Mouse (Mus musculus): ENCODE results near the gene AI854703.

The AI854703 gene

DNA sequence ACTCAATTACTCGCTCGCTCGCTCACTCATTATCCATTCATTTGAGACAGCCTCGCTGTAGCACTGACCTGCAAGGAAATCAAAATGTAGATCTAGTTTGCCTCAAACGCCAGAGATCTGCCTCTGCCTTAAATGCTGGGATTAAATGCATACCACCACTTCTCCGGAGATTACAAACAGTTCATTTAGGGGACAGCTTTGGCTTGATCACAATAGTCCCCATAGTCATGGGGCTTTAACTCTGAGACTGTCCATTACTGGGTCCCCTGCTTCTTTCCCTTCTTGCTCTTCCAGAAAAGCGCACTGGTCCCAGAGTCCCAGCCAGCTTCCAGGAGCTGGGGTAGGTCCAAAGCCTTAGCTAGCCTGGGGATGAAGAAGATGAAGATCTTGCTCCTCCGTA, at the start of gene AI854703:
Gene AI854703 (plus strand): TSS at position 301 of the 400 bp plus-strand sequence.
- in situ Hi-C loops (cut with MboI; ENCODE audit: low pct_unique_long_range_greater_than_20kb in 1 of 2, low sequenced_read_pairs in 2 of 2, unreplicated experiment in 1 of 2): no loop called here

DNA sequence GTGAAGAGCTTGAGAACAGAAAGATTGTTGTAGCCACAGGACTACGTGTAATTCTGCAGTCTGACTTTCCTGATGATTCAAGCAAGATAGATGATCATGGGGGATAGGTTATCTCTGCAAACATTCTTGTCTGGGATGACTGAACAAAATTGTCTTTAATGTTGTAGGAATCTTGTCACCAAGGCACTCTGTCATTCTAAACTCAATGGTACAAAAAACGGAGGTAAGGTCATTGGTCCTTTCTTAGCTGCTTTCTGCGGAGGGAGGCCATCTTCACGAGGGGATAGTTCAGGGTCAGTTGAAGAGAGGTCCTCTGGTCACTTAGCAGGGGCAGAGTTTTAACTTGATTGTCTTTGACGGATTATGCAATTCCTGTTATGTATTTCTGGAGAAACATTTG, 47.8 kb upstream of the AI854703 start:
- in situ Hi-C loops (cut with MboI; ENCODE audit: low pct_unique_long_range_greater_than_20kb in 1 of 2, low sequenced_read_pairs in 2 of 2, unreplicated experiment in 1 of 2): no loop called here

DNA sequence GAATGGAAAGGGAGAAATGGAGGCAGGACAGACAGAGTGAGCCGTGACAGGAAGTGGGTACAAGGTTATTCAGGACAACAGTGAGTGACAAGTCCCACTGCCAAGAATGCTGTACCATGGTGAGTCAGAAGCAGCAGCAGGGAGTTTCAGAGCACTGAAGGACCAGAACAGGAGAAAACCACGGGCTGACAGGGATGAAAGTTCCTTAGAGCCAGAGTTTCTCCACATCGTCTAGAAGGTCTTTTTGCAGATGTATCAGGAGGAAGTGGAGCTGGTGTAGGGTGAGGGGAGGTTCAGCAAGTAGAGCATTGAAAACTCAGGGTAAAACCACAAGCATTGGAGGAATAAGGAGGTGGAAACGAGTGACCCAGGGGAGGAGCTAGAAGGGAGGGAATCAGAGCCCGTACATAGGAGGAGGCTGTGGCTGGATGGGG, 47.3 kb upstream of the AI854703 start:
- in situ Hi-C loops (cut with MboI; ENCODE audit: low pct_unique_long_range_greater_than_20kb in 1 of 2, low sequenced_read_pairs in 2 of 2, unreplicated experiment in 1 of 2): no loop called here

DNA sequence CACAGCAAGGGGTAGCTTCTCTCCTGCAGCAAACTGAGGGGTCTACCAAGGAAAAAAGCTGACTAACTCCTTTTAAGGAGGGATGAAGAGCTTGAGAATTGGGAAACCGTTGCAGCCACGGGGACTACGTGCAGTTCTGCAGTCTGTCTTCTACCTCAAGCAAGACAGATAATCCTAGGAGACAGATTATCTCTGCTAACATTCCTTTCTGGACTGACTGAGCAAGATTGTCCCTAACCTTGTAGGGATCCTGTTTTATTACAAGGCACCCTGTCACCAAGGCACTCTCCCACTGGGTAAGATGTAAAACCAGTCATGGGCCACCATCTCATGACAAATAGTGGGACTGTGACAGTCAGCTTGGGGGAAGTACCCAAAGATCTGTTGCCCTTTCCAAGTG, 45.3 kb upstream of the AI854703 start:
- in situ Hi-C loops (cut with MboI; ENCODE audit: low pct_unique_long_range_greater_than_20kb in 1 of 2, low sequenced_read_pairs in 2 of 2, unreplicated experiment in 1 of 2): no loop called here

DNA sequence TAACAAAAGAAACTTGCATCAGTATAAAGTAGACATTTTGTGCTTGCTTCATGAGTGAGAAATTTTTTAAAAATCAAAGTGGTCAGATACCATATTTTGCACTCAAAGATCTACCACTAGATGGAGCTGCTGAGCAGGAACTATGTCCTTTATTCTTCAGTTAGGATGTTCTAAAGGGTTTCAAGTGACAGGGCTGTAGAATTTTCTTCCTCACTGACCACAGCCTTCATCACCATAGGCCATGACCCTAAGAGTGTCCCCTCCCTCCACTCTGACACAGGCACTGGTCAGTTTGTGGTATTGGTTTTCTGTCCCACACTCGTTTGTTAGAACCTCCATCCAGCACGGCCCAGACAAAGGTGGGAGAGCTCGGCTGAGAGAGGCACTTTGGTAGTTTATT, 44.5 kb upstream of the AI854703 start:
- in situ Hi-C loops (cut with MboI; ENCODE audit: low pct_unique_long_range_greater_than_20kb in 1 of 2, low sequenced_read_pairs in 2 of 2, unreplicated experiment in 1 of 2): no loop called here

DNA sequence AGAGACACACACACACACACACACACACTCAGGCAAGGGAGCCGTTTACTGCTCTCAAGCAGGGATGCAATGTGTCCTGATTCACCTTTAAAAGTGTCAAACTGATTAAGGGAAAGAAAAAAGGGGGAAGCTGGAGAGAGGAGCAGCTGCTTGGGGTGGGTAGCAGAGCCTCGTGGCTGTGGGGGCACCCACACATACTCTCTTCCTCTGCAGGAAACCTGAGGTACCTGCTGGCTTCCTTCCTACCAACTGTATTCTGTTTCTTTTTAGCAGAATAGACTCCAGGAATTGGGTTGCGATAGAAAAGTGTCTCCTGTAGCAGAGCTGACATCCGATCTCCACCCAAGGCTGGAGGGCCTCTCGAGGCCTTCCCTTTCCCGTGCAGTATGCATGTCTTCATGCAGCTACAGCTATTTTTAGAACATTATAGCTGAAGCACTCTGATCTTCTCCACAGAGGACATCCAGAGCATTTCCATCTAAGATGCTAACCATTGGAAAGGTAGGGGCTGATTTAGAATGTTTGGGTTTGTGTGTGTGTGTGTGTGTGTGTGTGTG, 37.3 kb upstream of the AI854703 start, which contains the start of gene Gm45021:
Gene Gm45021 (plus strand): TSS at position 417 of the 557 bp plus-strand sequence.
- in situ Hi-C loops (cut with MboI; ENCODE audit: low pct_unique_long_range_greater_than_20kb in 1 of 2, low sequenced_read_pairs in 2 of 2, unreplicated experiment in 1 of 2): no loop called here

DNA sequence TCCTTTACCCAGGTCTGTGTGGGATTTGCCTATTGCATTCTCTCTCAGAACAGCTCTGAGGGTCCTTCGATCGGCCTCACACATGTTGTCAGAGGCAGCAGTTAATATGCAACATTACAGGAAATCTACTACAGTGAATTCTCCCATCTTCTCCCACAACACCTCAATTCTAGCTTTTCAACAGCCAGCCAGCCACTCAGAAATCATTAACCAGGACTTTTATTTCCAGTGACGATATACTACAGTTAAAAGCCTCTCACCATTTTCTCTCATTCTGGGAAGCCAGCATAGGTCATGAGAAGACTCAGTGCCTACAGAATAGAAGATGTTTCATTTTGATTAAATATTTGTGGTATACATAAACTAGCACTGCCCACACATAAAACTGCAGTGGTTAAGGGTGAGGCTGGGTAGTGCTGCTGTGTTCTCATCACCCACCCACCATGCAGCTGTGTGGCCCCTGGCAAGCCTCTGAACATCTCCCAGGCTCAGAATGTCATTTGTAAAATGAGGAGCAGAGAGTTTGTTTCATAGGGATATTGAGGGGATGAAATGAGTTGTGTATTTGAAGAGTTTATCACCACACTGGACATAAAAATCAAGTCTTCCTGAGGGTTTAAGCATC, 35.2 kb upstream of the AI854703 start:
- in situ Hi-C loops (cut with MboI; ENCODE audit: low pct_unique_long_range_greater_than_20kb in 1 of 2, low sequenced_read_pairs in 2 of 2, unreplicated experiment in 1 of 2): no loop called here

DNA sequence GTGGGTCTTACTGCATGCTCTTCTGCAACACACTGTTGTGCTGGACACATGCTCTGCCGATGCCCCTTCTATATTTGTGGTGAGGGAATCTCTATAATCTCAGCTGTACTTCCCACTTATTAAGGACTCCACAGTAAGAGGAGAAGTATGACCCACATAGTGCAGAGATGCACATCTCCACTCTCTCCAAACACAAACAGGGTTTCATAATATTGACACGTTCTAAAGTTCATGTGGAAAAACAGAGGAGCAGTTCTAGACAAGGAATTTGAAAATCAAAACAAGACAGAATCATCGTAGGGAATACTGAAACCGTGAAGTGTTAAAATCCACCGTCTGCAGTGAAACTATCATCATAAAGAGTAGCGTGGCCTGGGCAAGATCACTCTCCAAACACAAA, 34.7 kb upstream of the AI854703 start:
- in situ Hi-C loops (cut with MboI; ENCODE audit: low pct_unique_long_range_greater_than_20kb in 1 of 2, low sequenced_read_pairs in 2 of 2, unreplicated experiment in 1 of 2): no loop called here

DNA sequence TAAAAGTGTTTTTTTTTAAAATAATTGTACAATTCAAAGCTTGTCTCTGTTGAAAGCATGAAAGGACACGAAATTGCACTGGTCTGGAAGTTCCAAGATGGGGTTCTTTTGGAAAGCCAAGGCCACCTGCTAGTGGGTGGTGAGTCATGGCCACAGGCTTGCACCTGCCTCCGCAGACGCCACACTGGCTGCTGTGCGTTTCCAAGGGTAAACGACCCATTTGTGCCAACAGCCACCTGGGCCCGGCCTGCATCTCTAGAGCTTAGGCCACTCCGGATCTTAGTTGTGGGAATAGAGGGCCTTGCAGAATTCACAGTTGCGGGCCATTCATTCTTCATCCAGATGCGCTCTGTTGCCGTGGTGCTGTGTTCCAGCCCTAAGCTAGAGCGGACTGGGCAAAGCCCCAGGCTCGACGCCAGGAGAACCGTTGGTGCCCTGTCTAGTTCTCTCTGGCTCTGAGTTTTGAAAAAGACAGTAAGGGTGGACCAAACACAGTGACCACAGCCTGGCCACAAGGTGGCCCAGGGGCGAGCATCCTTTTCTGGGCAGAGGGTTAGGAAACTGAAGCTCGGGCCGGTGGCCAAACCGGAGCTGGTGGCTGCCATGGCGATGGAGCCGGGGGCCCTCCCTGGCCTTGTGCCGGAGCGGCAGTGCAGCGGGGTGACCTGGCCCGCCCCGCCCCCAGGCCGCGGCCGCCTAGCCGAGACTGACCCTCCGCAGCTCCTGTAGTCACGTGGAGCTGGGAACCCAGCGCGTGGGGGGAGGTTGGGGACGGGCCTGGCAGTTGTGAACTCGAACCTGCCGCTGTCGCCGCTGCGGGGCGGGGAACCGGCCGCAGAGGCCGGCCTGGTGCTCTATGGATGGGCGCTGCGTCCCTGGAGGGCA, 33.2 kb upstream of the AI854703 start, which contains the start of the genes Repin1 and Gm44965:
Gene Repin1 (plus strand): TSS at position 726 of the 885 bp plus-strand sequence.
Gene Gm44965 (plus strand): TSS at position 784 of the 885 bp plus-strand sequence.
- in situ Hi-C loops (cut with MboI; ENCODE audit: low pct_unique_long_range_greater_than_20kb in 1 of 2, low sequenced_read_pairs in 2 of 2, unreplicated experiment in 1 of 2): no loop called here

DNA sequence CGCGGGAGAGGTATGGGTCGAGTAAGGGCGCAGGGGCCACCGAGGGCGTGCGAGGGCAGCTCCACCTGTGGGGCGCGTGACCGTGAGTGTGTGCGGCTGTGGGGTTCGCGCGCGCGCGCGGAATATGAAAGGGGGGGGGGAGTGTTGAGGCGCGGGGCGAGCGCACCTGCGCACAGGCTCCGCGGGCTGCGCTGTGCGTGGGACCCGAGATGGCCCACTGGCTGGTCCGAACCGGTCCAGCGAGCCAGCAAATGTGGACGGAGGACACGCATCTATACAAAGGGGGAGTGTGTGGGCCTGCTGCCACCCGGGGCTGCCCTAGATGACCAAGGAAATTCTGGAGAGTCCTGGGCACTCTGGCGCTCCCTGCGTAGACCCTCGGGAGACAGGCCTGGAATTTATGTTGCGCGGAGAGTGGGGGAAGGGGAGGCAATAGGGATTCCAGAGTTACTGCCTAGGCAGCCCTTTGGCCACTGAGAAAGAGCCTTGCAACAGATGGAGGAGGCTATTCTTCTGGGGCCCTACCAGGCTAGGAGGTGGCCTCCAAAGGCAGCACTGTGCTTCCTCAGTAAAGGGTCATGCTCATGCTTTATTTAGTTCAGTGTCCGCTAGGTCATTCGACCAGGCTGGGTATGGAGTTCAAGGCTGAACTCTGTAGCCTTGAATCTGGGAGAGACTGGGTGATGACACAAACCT, 32.4 kb upstream of the AI854703 start:
- in situ Hi-C loops (cut with MboI; ENCODE audit: low pct_unique_long_range_greater_than_20kb in 1 of 2, low sequenced_read_pairs in 2 of 2, unreplicated experiment in 1 of 2): no loop called here

DNA sequence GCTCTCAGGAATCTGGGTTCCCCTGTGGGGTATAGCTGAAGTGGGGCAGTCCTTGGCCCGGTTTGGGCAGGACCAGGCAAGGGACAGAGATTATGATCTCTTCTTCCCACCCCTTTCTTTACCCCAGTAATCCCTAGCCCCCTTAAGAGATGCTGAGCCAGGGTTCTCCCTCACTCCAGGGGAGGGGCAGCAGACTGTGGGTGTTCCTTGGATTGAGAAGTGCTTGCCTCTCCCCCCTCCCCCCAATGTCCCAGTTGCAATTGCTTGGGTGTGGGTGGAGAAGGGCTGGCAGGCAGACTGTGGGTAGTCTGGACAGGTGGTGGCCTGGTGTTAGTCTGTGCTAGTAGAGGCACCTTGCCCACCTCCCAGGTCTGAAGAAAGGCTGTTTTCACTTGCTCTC, 31.3 kb upstream of the AI854703 start:
- in situ Hi-C loops (cut with MboI; ENCODE audit: low pct_unique_long_range_greater_than_20kb in 1 of 2, low sequenced_read_pairs in 2 of 2, unreplicated experiment in 1 of 2): no loop called here

DNA sequence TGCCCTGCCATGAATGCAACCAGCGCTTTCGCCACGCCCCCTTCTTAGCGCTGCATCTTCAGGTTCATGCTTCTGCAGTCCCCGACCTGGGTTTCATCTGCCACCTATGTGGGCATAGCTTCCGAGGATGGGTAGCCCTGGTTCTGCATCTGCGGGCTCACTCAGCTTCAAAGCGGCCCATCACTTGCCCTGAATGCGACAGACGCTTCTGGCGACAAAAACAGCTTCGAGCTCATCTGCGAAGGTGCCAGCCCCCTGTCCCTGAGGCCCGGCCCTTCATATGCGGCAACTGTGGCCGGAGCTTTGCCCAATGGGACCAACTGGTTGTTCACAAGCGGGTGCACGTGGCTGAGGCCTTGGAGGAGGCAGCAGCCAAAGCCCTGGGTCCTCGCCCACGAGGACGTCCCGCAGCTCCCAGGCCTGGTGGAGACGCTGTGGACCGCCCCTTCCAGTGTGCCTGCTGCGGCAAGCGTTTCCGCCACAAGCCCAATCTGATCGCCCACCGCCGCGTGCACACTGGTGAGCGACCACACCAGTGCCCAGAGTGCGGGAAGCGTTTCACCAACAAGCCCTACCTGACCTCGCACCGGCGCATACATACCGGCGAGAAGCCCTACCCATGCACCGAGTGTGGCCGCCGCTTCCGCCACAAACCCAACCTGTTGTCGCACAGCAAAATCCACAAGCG, 29.9 kb upstream of the AI854703 start:
- in situ Hi-C loops (cut with MboI; ENCODE audit: low pct_unique_long_range_greater_than_20kb in 1 of 2, low sequenced_read_pairs in 2 of 2, unreplicated experiment in 1 of 2): no loop called here

DNA sequence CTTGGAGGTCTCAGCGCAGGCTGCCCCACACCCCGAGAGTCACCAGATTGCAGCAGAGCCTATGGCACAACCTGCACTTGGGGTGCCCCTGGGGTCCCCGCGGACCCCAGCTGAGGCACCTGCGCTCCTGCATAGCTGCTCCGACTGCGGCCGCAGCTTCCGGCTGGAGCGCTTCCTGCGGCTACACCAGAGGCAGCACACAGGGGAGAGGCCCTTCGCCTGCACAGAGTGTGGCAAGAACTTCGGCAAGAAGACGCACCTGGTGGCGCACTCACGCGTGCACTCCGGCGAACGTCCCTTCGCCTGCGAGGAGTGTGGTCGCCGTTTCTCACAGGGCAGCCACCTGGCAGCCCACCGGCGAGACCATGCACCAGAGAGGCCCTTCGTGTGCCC, 29.3 kb upstream of the AI854703 start:
- in situ Hi-C loops (cut with MboI; ENCODE audit: low pct_unique_long_range_greater_than_20kb in 1 of 2, low sequenced_read_pairs in 2 of 2, unreplicated experiment in 1 of 2): no loop called here

DNA sequence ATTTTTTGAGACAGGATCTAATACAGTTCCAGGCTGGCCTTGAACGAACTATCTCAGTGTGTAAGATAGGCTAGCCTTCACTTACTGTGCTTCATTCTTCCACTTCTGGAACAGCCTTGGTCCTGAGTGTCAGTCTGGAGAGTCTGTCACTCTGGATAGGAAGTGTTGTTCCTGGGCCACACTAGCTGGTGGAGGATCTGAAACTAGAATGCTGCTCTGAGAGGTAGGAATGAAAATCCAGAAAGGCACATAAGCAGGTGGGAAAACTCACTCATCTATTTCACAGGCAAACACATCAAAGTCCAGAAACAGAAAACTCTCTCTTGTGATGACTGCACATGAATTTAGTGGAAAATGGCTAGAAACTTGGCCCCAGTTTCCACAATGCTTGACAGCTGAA, 26.0 kb upstream of the AI854703 start:
- in situ Hi-C loops (cut with MboI; ENCODE audit: low pct_unique_long_range_greater_than_20kb in 1 of 2, low sequenced_read_pairs in 2 of 2, unreplicated experiment in 1 of 2): no loop called here

DNA sequence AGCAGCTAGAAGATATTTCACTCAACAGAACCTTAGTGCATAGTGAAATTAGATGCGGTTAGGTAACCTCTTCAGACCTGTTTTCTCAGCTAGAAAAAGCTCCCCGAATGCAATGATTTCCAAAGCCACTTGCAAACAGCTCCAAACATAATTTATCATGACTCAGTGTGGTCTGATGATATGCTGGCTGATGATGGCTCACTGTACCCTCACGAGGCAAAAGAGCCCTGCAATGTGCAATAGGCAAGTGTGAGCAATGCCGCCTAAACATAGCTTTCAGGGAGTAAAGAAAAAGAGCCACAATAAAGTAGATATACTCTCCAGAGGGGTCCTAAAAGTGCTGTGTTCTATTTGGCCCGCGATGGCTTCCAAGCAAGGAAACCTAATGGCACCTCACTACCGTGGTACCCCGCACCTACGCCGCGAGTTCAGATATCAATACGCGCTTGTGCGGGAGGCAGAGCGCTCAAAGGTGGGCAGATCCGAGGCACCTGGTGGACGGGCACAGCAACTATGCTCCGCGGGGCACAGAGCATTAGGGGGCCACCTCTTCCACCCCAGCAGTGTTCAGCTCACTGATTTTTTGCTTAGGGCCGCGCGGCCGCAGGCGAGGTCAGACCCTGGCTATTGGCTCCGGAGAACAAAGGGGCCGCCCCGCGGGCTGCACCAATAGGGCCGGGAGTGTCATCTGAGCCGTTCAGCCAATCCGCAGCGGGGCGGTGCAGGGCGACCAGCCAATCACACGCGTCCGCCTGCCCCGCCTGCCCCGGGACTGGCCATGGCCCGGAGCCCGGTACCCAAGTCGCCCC, 25.1 kb upstream of the AI854703 start, which contains the start of gene Zfp775:
Gene Zfp775 (plus strand): TSS at position 793 of the 809 bp plus-strand sequence.
- in situ Hi-C loops (cut with MboI; ENCODE audit: low pct_unique_long_range_greater_than_20kb in 1 of 2, low sequenced_read_pairs in 2 of 2, unreplicated experiment in 1 of 2): no loop called here

DNA sequence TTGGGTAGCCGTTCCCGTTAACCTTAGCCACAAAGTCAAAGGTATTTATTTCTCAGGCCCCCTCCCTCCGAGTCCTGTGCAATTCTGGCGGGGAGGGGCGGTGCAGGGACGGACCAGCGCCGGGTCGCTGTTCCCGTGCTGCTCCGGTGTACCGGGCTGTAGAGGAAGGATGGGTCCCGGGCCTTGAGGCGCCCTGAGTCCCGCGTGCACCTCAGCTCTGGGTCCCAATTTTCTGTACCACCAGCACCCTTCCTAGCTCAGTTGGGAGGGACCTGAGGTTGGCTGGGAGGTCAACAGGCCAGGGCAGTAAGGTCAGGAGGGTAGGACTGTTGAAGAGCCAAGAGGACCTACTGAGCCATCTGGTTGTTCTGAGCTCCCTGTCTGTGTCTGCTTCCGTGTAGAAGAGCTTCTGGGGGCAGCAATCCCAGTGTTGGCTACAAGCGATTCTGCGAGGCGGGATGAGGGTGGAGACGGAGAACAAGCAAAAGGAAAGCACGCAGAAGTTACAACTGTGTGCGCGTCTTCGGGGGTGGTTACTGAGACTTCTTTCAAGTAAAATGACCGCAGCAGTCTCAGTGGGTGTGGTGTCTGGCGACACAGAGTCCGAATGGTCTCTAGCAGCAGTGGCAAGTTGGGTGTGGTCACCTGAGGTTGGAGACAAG, 24.4 kb upstream of the AI854703 start:
- in situ Hi-C loops (cut with MboI; ENCODE audit: low pct_unique_long_range_greater_than_20kb in 1 of 2, low sequenced_read_pairs in 2 of 2, unreplicated experiment in 1 of 2): no loop called here

DNA sequence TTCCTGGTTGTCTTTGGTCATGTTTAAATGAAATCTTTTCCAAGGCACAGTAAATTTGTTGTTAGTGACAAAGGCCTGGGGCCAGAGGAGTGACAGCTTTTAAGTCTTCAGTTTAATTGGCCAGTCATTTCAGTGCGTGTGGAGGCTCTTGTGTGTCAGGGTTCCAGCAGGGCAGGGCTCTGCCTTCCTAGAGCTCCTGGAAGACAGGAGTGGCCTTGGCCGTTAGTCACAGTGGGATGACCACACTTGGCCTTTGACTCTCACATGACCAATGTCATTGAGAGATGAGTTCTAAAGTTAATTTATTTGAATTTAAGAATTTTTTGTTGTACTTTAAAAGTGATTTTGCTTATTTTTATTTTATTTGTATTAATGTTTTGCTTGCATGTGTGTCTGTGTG, 18.4 kb upstream of the AI854703 start:
- in situ Hi-C loops (cut with MboI; ENCODE audit: low pct_unique_long_range_greater_than_20kb in 1 of 2, low sequenced_read_pairs in 2 of 2, unreplicated experiment in 1 of 2): no loop called here

Data from mouse embryonic stem cell (cell line).